In the genomic region with DNA sequence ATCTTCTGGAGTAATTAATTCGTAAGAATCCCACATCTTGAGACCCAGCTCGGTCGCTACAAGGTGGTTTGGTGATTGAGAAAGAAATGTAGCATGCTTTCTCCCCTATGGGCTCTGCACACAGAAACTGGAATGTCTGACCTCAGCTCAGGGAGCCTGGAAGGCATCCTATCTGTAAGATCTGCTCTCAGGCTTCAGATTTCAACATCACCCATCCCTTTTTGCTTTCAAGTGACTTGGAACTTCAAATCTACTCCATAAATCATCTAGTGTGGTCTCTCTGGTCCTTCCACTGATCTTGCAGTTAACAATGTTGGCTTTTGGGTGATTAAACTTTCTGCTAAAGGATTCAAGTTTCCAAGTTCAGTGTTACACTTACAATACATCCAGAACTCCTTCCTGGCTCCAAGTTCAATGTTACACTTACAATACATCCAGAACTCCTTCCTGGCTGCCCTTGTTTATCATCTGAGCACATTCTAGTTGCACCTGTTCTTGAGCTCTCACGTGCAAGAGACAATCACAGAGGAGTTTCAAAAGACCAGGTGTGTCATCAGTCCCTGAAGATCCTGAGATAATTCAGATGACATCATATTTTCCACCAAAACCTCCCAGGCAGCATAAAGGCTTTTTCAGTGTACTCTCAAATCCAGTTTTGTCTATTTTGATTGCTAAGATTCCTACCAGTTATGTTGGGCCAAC, we compare ENCODE assay signal across 20 mouse cellular contexts. TPM values are rescaled to one million over a fixed set of nuclear protein-coding genes. Genes with fewer than 3 reads are reported as not detected.
A peak's percentile ranks its signal among the peaks of the same experiment; 100 is the strongest.
DNase-seq lines count a peak whose midpoint lies in the region; ATAC-seq and TF ChIP-seq lines count a peak whose summit lies in the region.
"Had no signal": no experiment of that assay in that cellular context is flagged by ENCODE, and none has a peak within 500 bp of the region (broad histone marks: within the 10 kb centered on the region; RNA-seq: fewer than 3 reads in every experiment).

No protein-coding gene starts in this region.

- no peak overlapping the region for H3K9ac ChIP-seq in kidney, embryonic 16.5 days (replicated peaks; ENCODE audit: low read length)
- H3K9ac ChIP-seq in hindbrain, postnatal 0 days (replicated peaks; ENCODE audit: low read length) = no peak overlapping the region
- H3K9ac ChIP-seq: liver, embryonic 12.5 days; lung, embryonic 15.5 days had no signal

- H3K27me3 ChIP-seq in kidney, adult 2 months (replicated peaks; ENCODE audit: control insufficient read depth, insufficient read depth, low read length) = no peaks in the 10 kb centered on the region
- no peaks in the 10 kb centered on the region for H3K27me3 ChIP-seq in kidney, embryonic 16.5 days (ENCODE audit: insufficient read depth, low read length)
- no peaks in the 10 kb centered on the region for H3K27me3 ChIP-seq in hindbrain, postnatal 0 days (ENCODE audit: insufficient read depth, low read length)
- H3K27me3 ChIP-seq: liver, embryonic 12.5 days; lung, embryonic 15.5 days had no signal

- H3K27ac ChIP-seq in kidney, adult 2 months (ENCODE audit: insufficient read depth, low read depth, low read length) = no peak overlapping the region
- H3K27ac ChIP-seq in kidney, embryonic 16.5 days (ENCODE audit: low read length) = no peak overlapping the region
- H3K27ac ChIP-seq in hindbrain, postnatal 0 days = no peak overlapping the region
- H3K27ac ChIP-seq: layer of hippocampus, adult 2 months; liver, embryonic 12.5 days; lung, embryonic 15.5 days had no signal

- H3K4me1 ChIP-seq in kidney, adult 2 months (ENCODE audit: control insufficient read depth, insufficient read depth, low read length) = no peaks in the 10 kb centered on the region
- no peaks in the 10 kb centered on the region for H3K4me1 ChIP-seq in kidney, embryonic 16.5 days (ENCODE audit: insufficient read depth, low read length)
- no peaks in the 10 kb centered on the region for H3K4me1 ChIP-seq in hindbrain, postnatal 0 days (ENCODE audit: insufficient read depth, low read length)
- H3K4me1 ChIP-seq: liver, embryonic 12.5 days had no signal

- no peaks in the 10 kb centered on the region for H3K9me3 ChIP-seq in kidney, embryonic 16.5 days (ENCODE audit: low read length)
- H3K9me3 ChIP-seq in hindbrain, postnatal 0 days (ENCODE audit: low read length) = no peaks in the 10 kb centered on the region
- H3K9me3 ChIP-seq: liver, embryonic 12.5 days; lung, embryonic 15.5 days had no signal

- peak; percentile 20 for DNase-seq in kidney, adult 2 months
- DNase-seq in urinary bladder, postnatal 25 days (ENCODE audit: low spot score) = peak; percentile 9
- no peak for DNase-seq in urinary bladder, adult 2 months (ENCODE audit: low spot score)
- peak; percentile 70 for DNase-seq in fat pad, adult 2 months (ENCODE audit: extremely low read depth, low read depth, low spot score)
- no peak for DNase-seq in retina, postnatal 1 day
- DNase-seq in hindbrain, postnatal 0 days (ENCODE audit: low spot score) = no peak
- DNase-seq: cerebellum, adult 9-10 months; gastrocnemius, postnatal 10 days; midbrain, embryonic 14.5 days; right cerebral cortex, adult 18-20 months; thymus, adult 2 months had no signal

- no peak; the same call in 1 of the 2 replicates for ATAC-seq in kidney, embryonic 16.5 days (ENCODE audit: low FRiP score, low TSS enrichment)
- no peak for ATAC-seq in hindbrain, postnatal 0 days
- ATAC-seq: inflammation-experienced regulatory T-cells, adult 6 months; liver, embryonic 12.5 days had no signal

- no peak for TF ChIP-seq CTCF in kidney, adult 2 months (conservative IDR thresholded peaks at IDR 0.05; ENCODE audit: insufficient read depth, insufficient read length, low read depth, low read length)
- TF ChIP-seq CTCF in hindbrain, postnatal 0 days (IDR thresholded peaks at IDR 0.05; ENCODE audit: low read depth) = no peak

- no peak for TF ChIP-seq POLR2A in kidney, adult 2 months (IDR thresholded peaks at IDR 0.05; ENCODE audit: low read depth, low read length)

- no peaks in the 10 kb centered on the region for H3K36me3 ChIP-seq in kidney, adult 2 months (ENCODE audit: control insufficient read depth, insufficient read depth, low read length)
- H3K36me3 ChIP-seq in kidney, embryonic 16.5 days (ENCODE audit: insufficient read depth, low read length) = no peaks in the 10 kb centered on the region
- H3K36me3 ChIP-seq in hindbrain, postnatal 0 days (ENCODE audit: insufficient read depth, low read length) = no peaks in the 10 kb centered on the region
- H3K36me3 ChIP-seq: liver, embryonic 12.5 days; lung, embryonic 15.5 days had no signal

- 62% methylated on average over 4 of the region's 4 CpGs for WGBS in kidney, adult 2 months
- 62% methylated on average over 4 of the region's 4 CpGs for WGBS in kidney, embryonic 16.5 days
- WGBS in hindbrain, postnatal 0 days = 84% methylated on average over 4 of the region's 4 CpGs

- no peak overlapping the region for H3K4me3 ChIP-seq in kidney, adult 2 months (ENCODE audit: insufficient read depth, low read depth, low read length)
- H3K4me3 ChIP-seq in kidney, embryonic 16.5 days (ENCODE audit: low read length) = no peak overlapping the region
- H3K4me3 ChIP-seq in hindbrain, postnatal 0 days (ENCODE audit: low read length) = no peak overlapping the region
- H3K4me3 ChIP-seq: layer of hippocampus, adult 2 months; liver, embryonic 12.5 days; lung, embryonic 15.5 days had no signal

- no peak overlapping the region for H3K4me2 ChIP-seq in kidney, embryonic 16.5 days (replicated peaks; ENCODE audit: low read depth, low read length)
- H3K4me2 ChIP-seq in hindbrain, postnatal 0 days (ENCODE audit: low read depth, low read length) = no peak overlapping the region
- H3K4me2 ChIP-seq: liver, embryonic 12.5 days; lung, embryonic 15.5 days had no signal

RNA-seq across cellular contexts. Expression of gene Wdr75, which starts 40.5 kb away (rescaled TPM):
- polyA plus RNA-seq in kidney, adult 2 months (2012; rRNA removed) = 29.5 and 35.1 TPM in 2 replicates
- polyA plus RNA-seq in kidney, embryonic 16.5 days (2015; fragmentation: Nextera tagmentation; extraction: Ambion mirVana) = 58.7 and 64.6 TPM in 2 replicates
- polyA plus RNA-seq in urinary bladder, adult 2 months (2012; rRNA removed) = 28.7 and 29.6 TPM in 2 replicates
- 246 and 336 TPM in 2 replicates for total RNA-seq in hindbrain, postnatal 0 days (2014; rRNA removed)
- 41.3 and 44.0 TPM in 2 replicates for polyA plus RNA-seq in hindbrain, postnatal 0 days (2015; fragmentation: Nextera tagmentation; extraction: Ambion mirVana)

RNA-seq across cellular contexts. Expression of gene Gm5269, which starts 54.6 kb away (rescaled TPM):
- polyA plus RNA-seq in kidney, adult 2 months (2012; rRNA removed) = not detected in 2 replicates
- polyA plus RNA-seq in kidney, embryonic 16.5 days (2015; fragmentation: Nextera tagmentation; extraction: Ambion mirVana) = not detected in 2 replicates
- polyA plus RNA-seq in urinary bladder, adult 2 months (2012; rRNA removed) = not detected in 2 replicates
- not detected in 2 replicates for total RNA-seq in hindbrain, postnatal 0 days (2014; rRNA removed)
- not detected in 2 replicates for polyA plus RNA-seq in hindbrain, postnatal 0 days (2015; fragmentation: Nextera tagmentation; extraction: Ambion mirVana)
- total RNA-seq: ES-E14; gastrocnemius, postnatal 10 days; layer of hippocampus, adult 2 months; left cerebral cortex, postnatal 36 days had no signal
- polyA plus RNA-seq: heart, postnatal 0 days; hindbrain, embryonic 11.5 days; inflammation-experienced regulatory T-cells, adult 6 months; liver, embryonic 12.5 days; lung, embryonic 15.5 days; midbrain, embryonic 14.5 days; thymus, adult 2 months had no signal

Comparison
In these comparisons a context has a peak if more than half of its experiments do, and no peak if none do; other contexts are left out.
1. DNase-seq: peak in kidney, adult 2 months (single experiment), urinary bladder, postnatal 25 days (single experiment) and fat pad, adult 2 months (single experiment); none in urinary bladder, adult 2 months (single experiment), retina, postnatal 1 day (single experiment) and hindbrain, postnatal 0 days (single experiment).